Mouse (Mus musculus) layer of hippocampus, adult 11-12 months (tissue): ENCODE data around the gene Etfa.

Experiments
- DNase-seq: peaks from one replicate; pipeline ENCODE4 v3.0.0; 2022; ENCODE audit warnings: low spot score

Etfa gene

GRCm38 (mm10) chr9:55512027-55512543, at the start of gene Etfa:
Etfa (minus strand) TSS chr9:55512243.
- DNase-seq: peak; percentile 92

DNA sequence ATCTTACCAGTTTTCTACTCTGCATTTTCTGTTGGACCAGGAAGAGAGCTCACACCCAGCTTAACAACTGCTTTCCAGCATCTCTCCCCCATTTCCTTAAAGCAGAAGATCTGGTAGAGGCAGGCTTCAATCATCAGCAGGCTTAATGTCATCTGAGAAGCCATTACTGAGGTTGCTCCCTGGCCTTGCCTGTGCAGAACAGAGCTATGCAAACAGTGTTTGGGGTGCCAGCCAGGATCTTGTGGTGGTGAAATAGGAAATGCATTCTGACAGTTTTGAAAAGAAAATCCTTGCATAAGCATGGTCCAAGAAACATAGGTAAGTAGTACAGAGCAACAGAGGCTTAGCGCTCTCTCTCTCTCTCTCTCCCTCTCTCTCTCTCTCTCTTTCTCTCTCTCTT, 48.9 kb upstream of the Etfa start:
- no peak for DNase-seq

DNA sequence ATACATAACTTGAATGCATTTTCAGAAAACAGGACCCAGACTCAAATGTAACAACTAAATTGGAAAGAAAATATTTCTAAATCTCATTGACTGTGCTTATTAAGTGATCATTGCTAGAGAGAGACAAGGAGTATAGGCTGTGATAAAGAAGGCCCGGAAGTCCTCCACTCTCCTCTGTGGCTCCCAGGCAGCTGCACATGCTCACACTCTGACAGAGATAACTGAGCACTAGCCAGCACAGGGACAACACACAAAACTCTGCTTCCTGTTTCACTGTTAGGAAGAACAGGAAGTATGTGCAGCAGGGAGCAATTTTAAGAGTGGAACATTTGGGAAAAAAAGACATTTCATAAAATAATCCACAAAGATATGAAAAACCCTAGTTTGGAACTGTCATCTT, 42.9 kb upstream of the Etfa start:
- DNase-seq: no peak

- no peak for DNase-seq
Observed at GRCm38 (mm10) chr9:55549302-55549890, 37.4 kb upstream of the Etfa start.

DNA sequence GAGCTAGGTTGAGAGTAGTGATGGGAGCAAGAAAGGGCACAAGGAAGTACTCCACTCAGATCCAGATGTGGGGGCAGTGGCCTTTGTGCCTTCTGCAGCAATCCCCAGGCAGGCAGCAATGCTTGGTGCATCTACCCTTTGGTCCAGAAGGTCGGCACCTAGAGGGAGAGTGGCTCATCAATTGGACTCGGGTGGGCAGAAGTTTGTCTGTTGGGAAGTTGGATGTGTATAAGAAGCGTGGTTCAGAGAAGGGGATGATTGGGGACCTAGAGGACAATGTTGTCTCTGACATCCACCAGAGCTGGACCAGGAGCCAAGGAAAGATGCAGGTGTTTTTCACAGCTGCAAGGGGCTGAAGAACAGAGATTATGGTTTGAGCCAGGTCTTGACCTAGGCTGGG, 36.8 kb upstream of the Etfa start:
- DNase-seq: no peak

GRCm38 (mm10) chr9:55546176-55547010, 34.4 kb upstream of the Etfa start:
- no peak for DNase-seq

- DNase-seq: no peak
Observed at GRCm38 (mm10) chr9:55545556-55546175, 33.6 kb upstream of the Etfa start.

GRCm38 (mm10) chr9:55544861-55545555, 33.0 kb upstream of the Etfa start:
- DNase-seq: no peak

GRCm38 (mm10) chr9:55543703-55544401, 31.8 kb upstream of the Etfa start:
- DNase-seq: no peak

DNA sequence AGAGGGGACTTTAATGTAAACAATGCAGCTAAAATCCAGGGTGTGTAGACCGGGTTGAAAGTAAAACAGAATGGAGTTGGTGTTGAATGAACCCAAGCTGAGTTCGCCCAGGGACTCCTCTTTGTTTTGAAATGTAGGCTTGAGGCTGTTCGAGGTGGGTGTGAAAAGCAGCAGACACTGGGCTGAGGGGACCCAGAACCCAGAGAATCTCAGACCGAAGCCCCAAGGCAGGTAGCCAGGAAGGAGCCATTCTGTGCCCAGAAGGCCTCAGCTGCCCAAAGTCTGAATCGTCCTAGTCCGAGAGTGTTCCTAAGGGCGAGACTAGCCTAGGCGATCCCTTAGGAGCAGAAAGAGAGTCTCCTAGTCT, 31.3 kb upstream of the Etfa start:
- DNase-seq: no peak

GRCm38 (mm10) chr9:55542366-55543325, 30.6 kb upstream of the Etfa start:
- no peak for DNase-seq

GRCm38 (mm10) chr9:55541681-55542365, 29.8 kb upstream of the Etfa start:
- DNase-seq: no peak

- DNase-seq: no peak
Observed at GRCm38 (mm10) chr9:55540888-55541287, 28.8 kb upstream of the Etfa start.

GRCm38 (mm10) chr9:55540391-55540770, 28.3 kb upstream of the Etfa start:
- DNase-seq: no peak

GRCm38 (mm10) chr9:55539661-55540390, 27.8 kb upstream of the Etfa start:
- DNase-seq: no peak

GRCm38 (mm10) chr9:55539006-55539405, 27.0 kb upstream of the Etfa start:
- no peak for DNase-seq

DNA sequence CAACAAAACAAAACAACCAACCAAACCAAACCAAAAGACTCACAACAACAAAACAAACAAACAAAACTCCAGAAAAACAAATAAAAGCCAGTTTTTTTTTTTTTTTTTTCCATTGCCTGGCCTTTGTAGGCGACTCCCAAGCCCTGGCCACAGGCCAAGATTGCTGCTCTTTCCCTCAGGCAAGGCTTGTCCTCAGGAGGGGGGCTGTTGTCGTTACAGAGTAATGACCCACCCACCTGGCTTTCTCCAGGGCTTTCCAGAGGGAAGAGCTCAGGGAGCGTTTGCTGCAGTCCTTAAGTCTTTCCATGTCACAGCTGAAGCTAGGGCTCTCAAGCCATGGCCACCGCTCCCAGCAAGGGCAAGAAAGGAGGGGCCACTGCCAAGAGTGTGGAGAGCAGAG, 26.3 kb upstream of the Etfa start, which contains the start of gene Isl2:
Isl2 (plus strand) TSS at position 296 of the 400 bp plus-strand sequence.
- DNase-seq: no peak

DNA sequence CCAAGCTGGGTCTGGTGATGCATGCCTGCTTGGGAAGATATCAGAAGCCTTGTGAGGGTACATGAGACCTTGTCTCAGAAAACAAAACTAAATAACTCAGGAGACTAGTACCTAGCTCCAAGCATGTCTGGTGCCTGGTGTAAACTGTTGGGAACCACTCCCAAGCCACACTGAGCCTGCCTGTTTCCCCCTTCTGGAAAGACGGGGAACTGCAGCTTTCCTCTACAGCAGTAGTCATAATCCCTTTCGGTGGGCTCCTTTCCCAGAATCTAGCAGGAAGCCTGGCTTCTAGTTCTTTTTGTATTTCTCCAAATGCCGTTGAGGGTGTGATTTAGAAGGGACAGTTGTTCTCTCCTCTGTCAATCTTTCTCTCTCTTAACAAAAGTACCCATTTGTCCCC, 23.9 kb upstream of the Etfa start:
- no peak for DNase-seq

DNA sequence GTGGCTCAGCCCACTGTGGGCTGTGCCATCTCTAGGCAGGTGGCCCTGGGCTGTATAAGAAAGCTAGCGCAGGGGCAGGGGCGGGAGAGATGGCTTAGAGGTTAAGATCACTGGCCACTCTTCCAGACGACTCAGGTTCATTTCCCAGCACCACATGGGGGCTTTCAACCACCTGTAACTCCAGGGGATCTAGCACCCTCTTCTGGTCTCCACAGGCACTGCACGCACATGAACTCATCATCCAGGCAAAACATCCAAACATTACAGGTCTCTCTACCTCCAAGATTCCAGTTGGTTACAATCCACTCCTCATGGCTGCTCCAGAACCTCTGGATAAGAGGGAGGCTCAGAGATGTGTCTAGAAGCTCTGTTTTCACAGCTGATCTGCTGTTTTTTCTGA, 13.7 kb upstream of the Etfa start:
- DNase-seq: no peak
